Mouse (Mus musculus): ENCODE results near the gene Mki67. TPM values are rescaled to one million over a fixed set of nuclear protein-coding genes. Genes with fewer than 3 reads are reported as not detected.
"Not testable (repeated sequence)": the region's sequence is repeated elsewhere in the genome, so short reads cannot be mapped to it uniquely, and the experiment has no call there.

The Mki67 gene
- polyA plus RNA-seq, 1 experiment from 2014 or later = 43.3 TPM

DNA sequence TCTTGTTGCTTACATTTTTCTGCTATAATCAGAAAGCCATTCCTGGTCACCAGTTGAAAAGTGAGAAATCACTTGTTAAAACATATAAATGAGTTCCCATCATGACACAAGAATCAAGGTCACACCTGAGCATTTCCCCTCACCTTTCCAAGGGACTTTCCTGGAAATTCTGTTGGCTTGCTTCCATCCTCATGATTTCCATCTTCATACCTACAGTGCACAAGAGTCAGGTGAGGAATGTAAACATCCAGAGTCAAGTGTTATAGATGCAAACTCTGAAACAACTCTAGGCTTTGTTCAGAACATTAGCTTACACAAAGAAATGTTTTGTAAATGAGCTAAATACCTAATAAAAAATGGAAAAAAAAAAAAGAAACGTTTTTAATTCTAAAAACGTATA, 5.5 kb downstream of the Mki67 start:
- Histone ChIP-seq H3K4me3 (no peak overlapping the region), H3K36me3 (peaks cover 73% of the 10 kb centered on the region), H3K4me1 (peaks cover 32% of the 10 kb centered on the region), H3K27ac (replicated peaks) (no peak overlapping the region), H3K9me3 (replicated peaks) (no peaks in the 10 kb centered on the region), H3K27me3 (ENCODE audit: low read depth, poor library complexity, severe bottlenecking) (no peaks in the 10 kb centered on the region)
- DNase-seq (ENCODE audit: low spot score) = no peak
- WGBS = 88% methylated on average over 2 of the region's 2 CpGs

DNA sequence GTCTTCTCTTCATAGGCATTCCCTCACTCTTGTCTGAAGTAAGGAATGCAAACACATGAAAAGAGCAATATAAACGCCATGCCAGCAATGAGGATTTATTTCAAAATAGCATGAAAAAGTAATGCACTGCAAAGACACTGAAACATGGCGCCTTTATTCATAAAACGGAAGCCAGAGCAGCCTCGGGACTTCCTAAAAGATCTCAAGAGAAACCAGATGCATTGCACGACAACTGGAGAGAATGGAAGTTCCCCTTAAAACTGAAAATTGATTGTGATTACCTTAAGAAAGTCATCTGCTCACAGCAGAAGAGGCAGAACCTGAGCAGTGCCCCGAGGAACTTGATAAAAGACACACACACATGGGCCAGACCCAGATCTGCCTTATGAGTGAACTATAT, 10.4 kb downstream of the Mki67 start:
- peaks cover 100% of the 10 kb centered on the region for H3K36me3 ChIP-seq
- no peak overlapping the region for H3K27ac ChIP-seq (replicated peaks)
- no peak overlapping the region for H3K4me3 ChIP-seq
- DNase-seq (ENCODE audit: low spot score) = no peak
- 95% methylated on average over 6 of the region's 6 CpGs for WGBS
- no peaks in the 10 kb centered on the region for H3K27me3 ChIP-seq (ENCODE audit: low read depth, poor library complexity, severe bottlenecking)
- H3K4me1 ChIP-seq = no peaks in the 10 kb centered on the region
- no peaks in the 10 kb centered on the region for H3K9me3 ChIP-seq (replicated peaks)

DNA sequence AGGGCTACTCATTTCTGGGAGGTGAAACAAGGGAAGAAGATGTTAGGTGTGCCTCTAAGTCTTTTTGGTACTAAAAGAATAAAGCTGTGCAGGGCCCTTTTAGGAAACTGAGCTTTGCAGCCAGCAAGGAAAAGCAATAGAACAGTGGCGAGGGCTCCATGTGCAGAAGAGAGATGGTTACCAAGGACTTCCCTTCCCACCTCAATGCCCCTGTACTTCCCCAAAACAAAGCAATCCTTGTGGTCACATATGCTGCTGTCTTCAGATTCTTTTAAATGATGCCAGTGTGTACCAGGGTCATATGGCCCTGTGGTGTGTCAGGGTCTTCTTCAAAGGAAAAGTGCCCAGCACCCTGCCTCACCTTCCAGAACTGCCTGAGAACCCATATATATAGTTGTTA, 11.1 kb downstream of the Mki67 start:
- Histone ChIP-seq H3K4me1 (no peaks in the 10 kb centered on the region), H3K9me3 (replicated peaks) (no peaks in the 10 kb centered on the region), H3K27me3 (ENCODE audit: low read depth, poor library complexity, severe bottlenecking) (no peaks in the 10 kb centered on the region), H3K36me3 (peaks cover 100% of the 10 kb centered on the region), H3K4me3 (no peak overlapping the region), H3K27ac (replicated peaks) (no peak overlapping the region)
- 83% methylated on average over 1 of the region's 1 CpGs for WGBS
- no peak for DNase-seq (ENCODE audit: low spot score)

DNA sequence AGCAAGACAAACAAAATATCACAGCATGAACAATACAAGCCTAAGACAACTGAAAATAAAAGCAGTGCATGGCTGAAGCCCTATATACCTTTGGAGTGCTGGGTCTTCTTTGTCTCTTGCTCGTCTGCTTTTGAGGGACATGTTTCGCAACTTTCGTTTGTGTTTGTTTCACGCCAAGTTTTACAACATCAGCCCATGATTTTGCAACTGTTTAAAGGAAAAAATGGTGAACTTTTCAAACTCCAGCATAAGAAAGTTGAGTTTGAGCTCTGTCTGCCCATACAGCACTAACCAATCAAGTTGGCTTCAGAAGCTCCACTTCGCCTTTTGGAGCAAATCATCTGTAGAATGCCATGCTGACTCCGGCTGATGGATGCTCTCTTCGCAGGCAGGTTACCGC, 11.9 kb downstream of the Mki67 start:
- DNase-seq (ENCODE audit: low spot score) = no peak
- Histone ChIP-seq H3K27ac (replicated peaks) (no peak overlapping the region), H3K9me3 (replicated peaks) (no peaks in the 10 kb centered on the region), H3K4me3 (no peak overlapping the region), H3K27me3 (ENCODE audit: low read depth, poor library complexity, severe bottlenecking) (no peaks in the 10 kb centered on the region), H3K4me1 (no peaks in the 10 kb centered on the region), H3K36me3 (peaks cover 100% of the 10 kb centered on the region)
- 97% methylated on average over 8 of the region's 8 CpGs for WGBS

DNA sequence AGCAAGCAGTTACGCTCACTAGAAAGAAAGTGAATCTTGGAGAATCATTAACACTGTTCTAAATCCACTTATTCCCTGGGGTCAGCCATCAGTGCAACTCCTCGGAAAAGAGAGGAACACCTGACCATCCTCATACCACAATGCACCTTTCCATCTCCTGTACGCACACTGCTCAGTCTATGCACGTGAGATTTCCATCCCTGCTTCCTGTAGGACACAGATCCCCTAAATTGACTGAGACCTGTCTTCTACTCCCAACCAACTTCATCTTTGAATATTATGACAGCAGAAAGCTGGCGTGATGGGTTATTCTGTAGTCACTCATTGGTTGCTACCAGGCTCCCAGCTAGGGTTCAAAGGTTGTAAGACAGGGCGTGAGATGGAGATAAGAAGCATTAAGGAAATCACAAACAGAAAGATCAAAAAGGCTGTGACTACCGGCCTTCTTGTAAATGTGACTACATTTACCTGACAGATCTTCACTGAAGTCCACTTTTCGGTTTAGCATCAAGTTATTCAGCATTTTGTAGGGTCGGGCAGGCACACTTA, 12.5 kb downstream of the Mki67 start:
- H3K36me3 ChIP-seq = peaks cover 100% of the 10 kb centered on the region
- 96% methylated on average over 9 of the region's 9 CpGs for WGBS

DNA sequence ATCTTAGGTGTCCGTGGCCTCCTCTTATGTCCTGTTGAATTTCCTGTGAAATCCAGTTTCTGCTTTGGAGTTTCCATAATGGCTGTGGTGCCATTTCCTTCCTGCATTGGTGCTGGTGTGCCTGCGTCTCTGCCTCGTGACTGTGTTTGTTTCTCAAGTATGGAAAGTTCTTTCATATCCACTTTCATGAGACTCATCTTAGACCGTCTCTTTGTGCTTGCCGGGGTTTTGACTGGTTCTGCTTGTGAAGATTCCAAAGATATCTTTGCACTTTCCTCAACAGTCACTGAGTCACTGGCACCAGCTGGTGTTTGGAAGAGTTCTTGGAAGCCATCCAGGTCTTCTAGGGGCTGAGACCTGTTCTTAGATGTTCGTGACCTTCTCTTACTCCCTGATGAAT, 16.8 kb downstream of the Mki67 start:
- H3K9me3 ChIP-seq (replicated peaks); DNase-seq (ENCODE audit: low spot score); H3K27me3 ChIP-seq (ENCODE audit: low read depth, poor library complexity, severe bottlenecking); H3K27ac ChIP-seq (replicated peaks); H3K4me1 ChIP-seq; H3K4me3 ChIP-seq: not testable (repeated sequence)
- 92% methylated on average over 6 of the region's 6 CpGs for WGBS
- H3K36me3 ChIP-seq = peaks cover 100% of the 10 kb centered on the region

More for the DNA sequence above, 12.5 kb downstream of the Mki67 start:
- no peak overlapping the region for H3K4me3 ChIP-seq
- H3K27ac ChIP-seq (replicated peaks) = no peak overlapping the region
- H3K9me3 ChIP-seq (replicated peaks) = no peaks in the 10 kb centered on the region
- H3K4me1 ChIP-seq = no peaks in the 10 kb centered on the region
- no peaks in the 10 kb centered on the region for H3K27me3 ChIP-seq (ENCODE audit: low read depth, poor library complexity, severe bottlenecking)
- no peak for DNase-seq (ENCODE audit: low spot score)

DNA sequence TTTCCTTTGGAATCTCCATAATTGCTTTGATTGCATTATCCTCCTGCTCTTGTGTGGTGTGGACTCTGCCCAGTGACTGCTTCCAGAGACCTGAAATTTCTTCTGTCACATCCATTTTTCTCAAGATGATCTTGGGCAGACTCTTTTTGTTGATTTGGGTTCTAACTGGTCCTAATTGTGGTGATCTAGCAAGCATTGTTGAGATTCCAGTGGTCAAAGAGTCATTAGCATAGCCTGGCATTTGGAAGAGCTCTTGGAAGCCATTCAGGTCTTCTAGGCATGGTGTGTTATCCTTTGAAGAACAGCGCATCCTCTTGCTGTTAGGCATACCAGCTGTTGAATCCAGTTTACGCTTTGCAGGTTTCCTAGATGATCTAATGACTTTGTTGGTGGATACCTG, 17.8 kb downstream of the Mki67 start:
- H3K27me3 ChIP-seq (ENCODE audit: low read depth, poor library complexity, severe bottlenecking) = no peaks in the 10 kb centered on the region
- no peaks in the 10 kb centered on the region for H3K4me1 ChIP-seq
- peaks cover 100% of the 10 kb centered on the region for H3K36me3 ChIP-seq
- H3K9me3 ChIP-seq (replicated peaks) = no peaks in the 10 kb centered on the region
- no peak overlapping the region for H3K27ac ChIP-seq (replicated peaks)
- H3K4me3 ChIP-seq = no peak overlapping the region
- 95% methylated on average over 2 of the region's 2 CpGs for WGBS
- no peak for DNase-seq (ENCODE audit: low spot score)

DNA sequence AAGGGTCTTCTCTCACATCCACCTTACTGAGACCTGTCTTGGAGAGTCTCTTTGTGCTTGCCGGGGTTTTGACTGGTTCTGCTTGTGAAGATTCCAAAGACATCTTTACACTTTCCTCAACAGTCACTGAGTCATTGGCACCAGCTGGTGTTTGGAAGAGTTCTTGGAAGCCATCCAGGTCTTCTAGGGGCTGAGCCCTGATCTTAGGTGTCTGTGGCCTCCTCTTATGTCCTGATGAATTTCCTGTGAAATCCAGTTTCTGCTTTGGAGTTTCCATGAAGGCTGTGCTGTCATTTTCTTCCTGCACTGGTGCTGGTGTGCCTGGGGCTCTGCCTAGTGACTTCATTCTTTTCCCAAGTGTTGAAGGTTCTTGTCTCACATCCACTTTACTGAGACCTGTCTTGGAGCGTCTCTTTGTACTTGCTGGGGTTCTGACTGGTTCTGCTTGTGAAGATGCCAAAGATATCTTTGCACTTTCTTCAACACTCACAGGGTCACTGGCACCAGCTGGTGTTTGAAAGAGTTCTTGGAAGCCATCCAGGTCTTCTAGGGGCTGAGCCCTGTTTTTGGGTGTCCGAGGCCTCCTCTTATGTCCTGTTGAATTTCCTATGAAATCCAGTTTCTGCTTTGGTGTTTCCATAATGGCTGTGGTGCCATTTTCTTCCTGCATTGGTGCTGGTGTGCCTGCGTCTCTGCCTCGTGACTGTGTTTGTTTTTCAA, 19.0 kb downstream of the Mki67 start:
- not testable (repeated sequence) for H3K4me3 ChIP-seq; H3K4me1 ChIP-seq; H3K9me3 ChIP-seq (replicated peaks); H3K27ac ChIP-seq (replicated peaks); DNase-seq (ENCODE audit: low spot score); H3K27me3 ChIP-seq (ENCODE audit: low read depth, poor library complexity, severe bottlenecking)
- WGBS = 95% methylated on average over 5 of the region's 5 CpGs
- peaks cover 100% of the 10 kb centered on the region for H3K36me3 ChIP-seq

DNA sequence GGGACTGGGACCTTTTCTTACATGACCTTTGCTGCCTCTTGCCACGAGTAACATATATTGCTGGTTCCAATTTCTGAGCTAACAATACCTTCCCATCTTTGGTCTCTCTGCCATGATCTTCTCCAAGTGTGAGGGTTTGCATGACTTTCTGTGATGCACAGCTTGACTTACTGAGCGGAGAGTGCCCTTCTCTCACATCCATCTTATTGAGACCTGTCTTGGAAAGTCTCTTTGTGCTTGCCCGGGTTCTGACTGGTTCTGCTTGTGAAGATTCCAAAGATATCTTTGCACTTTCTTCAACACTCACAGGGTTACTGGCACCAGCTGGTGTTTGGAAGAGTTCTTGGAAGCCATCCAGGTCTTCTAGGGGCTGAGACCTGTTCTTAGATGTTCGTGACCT, 20.0 kb downstream of the Mki67 start:
- no peak overlapping the region for H3K4me3 ChIP-seq
- H3K27me3 ChIP-seq (ENCODE audit: low read depth, poor library complexity, severe bottlenecking) = no peaks in the 10 kb centered on the region
- H3K27ac ChIP-seq (replicated peaks) = no peak overlapping the region
- no peak for DNase-seq (ENCODE audit: low spot score)
- peaks cover 100% of the 10 kb centered on the region for H3K36me3 ChIP-seq
- no peaks in the 10 kb centered on the region for H3K9me3 ChIP-seq (replicated peaks)
- 90% methylated on average over 4 of the region's 4 CpGs for WGBS
- H3K4me1 ChIP-seq = no peaks in the 10 kb centered on the region

DNA sequence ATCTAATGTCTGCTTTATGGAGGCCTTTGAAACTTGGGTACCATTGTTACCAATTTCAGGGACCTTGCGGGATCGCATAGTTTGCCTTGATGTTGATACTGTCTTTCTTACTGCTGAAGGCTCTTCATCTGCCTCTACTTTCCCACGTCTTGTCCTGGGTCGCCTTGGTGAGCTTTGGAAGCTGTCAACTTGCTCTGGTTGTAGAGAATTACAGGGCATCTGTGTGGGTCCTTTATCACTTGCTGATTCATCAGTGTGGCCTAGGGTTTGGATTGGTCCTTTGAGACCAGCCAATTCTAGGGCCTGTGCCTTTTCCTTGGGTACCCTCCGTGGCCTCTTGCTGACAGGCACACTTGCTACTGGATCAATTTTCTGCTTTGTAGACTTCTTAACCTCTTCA, 21.4 kb downstream of the Mki67 start:
- Histone ChIP-seq H3K4me1 (no peaks in the 10 kb centered on the region), H3K9me3 (replicated peaks) (no peaks in the 10 kb centered on the region), H3K27ac (replicated peaks) (no peak overlapping the region), H3K36me3 (peaks cover 100% of the 10 kb centered on the region), H3K27me3 (ENCODE audit: low read depth, poor library complexity, severe bottlenecking) (no peaks in the 10 kb centered on the region), H3K4me3 (no peak overlapping the region)
- WGBS = 93% methylated on average over 5 of the region's 5 CpGs
- no peak for DNase-seq (ENCODE audit: low spot score)

DNA sequence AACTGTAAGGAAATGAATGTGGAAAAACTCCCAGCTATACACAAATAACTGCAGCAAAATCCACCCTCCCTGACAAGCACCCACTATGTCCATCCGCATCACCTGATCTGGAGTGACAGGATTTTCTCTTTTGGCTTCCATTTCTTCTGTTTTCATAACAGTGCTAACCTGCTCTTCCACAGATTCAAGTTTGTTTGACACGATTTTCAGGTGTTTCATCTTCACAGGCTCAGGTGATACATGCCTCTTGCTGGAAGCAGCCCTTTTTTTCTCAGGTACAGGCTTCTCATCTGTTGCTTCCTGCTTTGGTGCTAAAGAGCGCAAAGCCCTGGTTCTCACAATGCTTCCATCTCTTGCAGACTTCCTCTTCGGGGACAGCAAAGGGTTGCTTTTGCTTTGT, 22.0 kb downstream of the Mki67 start:
- Histone ChIP-seq H3K4me1 (no peaks in the 10 kb centered on the region), H3K27ac (replicated peaks) (no peak overlapping the region), H3K27me3 (ENCODE audit: low read depth, poor library complexity, severe bottlenecking) (no peaks in the 10 kb centered on the region), H3K4me3 (no peak overlapping the region), H3K36me3 (peaks cover 100% of the 10 kb centered on the region), H3K9me3 (replicated peaks) (no peaks in the 10 kb centered on the region)
- DNase-seq (ENCODE audit: low spot score) = no peak
- 95% methylated on average over 4 of the region's 4 CpGs for WGBS

DNA sequence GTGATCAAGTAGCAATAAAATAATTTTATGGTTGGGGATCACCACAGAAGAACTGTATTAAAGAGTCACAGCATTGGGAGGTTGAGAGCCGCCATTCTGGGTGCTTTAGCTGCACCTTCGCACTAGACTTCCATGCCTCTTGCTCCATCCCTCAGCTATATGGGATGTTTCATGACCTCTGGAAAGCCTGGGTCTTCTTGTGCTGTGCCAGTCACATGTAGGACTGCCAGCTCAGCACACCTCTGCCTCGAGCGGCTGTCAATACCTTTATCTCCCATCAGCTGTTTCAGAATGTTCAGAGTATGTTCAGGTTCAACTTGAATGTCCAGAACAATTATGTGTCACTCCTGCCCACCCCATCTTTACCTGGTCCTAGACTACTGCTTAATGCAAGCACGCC, 24.2 kb downstream of the Mki67 start:
- H3K9me3 ChIP-seq (replicated peaks) = no peaks in the 10 kb centered on the region
- H3K27ac ChIP-seq (replicated peaks) = no peak overlapping the region
- no peak for DNase-seq (ENCODE audit: low spot score)
- no peaks in the 10 kb centered on the region for H3K4me1 ChIP-seq
- WGBS = 96% methylated on average over 5 of the region's 5 CpGs
- H3K4me3 ChIP-seq = no peak overlapping the region
- peaks cover 100% of the 10 kb centered on the region for H3K36me3 ChIP-seq
- H3K27me3 ChIP-seq (ENCODE audit: low read depth, poor library complexity, severe bottlenecking) = no peaks in the 10 kb centered on the region

DNA sequence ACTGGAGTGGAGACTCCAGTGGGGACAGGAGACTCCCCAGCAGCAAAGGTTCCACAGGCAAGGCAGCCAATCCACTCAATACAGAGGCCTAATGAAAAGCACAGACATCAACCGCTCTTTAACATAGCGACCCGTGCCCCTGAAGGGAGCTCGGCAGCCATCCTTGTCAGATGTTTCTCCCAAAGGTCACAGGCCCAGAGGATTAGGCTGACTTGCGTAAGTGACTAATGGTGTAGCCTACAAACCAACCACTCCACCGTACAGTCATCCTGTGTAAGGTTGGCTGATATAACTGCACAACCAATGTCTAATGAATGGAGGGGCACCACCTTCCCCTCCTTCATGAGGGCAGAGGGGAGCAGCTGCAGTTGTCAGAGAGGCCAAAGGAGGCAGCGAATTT, 26.8 kb downstream of the Mki67 start:
- H3K4me1 ChIP-seq = no peaks in the 10 kb centered on the region
- DNase-seq (ENCODE audit: low spot score) = no peak
- H3K27me3 ChIP-seq (ENCODE audit: low read depth, poor library complexity, severe bottlenecking) = no peaks in the 10 kb centered on the region
- no peaks in the 10 kb centered on the region for H3K9me3 ChIP-seq (replicated peaks)
- H3K4me3 ChIP-seq = no peak overlapping the region
- WGBS = 96% methylated on average over 7 of the region's 7 CpGs
- H3K36me3 ChIP-seq = peaks cover 96% of the 10 kb centered on the region
- H3K27ac ChIP-seq (replicated peaks) = no peak overlapping the region

Measured in midbrain, embryonic 10.5 days (tissue).